Mouse (Mus musculus) mouse trophoblast stem cell (cell line): ENCODE data around the gene Acod1.

ENCODE experiments used
- in situ Hi-C, 2 experiments: fragments of 300-500 bp; cut with MseI, MboI; formaldehyde crosslinking; loops; 2 replicates in 1 of 2; 3 replicates in 1 of 2; pipeline ENCODE4 v1.15.1; 2025

Acod1 gene

DNA sequence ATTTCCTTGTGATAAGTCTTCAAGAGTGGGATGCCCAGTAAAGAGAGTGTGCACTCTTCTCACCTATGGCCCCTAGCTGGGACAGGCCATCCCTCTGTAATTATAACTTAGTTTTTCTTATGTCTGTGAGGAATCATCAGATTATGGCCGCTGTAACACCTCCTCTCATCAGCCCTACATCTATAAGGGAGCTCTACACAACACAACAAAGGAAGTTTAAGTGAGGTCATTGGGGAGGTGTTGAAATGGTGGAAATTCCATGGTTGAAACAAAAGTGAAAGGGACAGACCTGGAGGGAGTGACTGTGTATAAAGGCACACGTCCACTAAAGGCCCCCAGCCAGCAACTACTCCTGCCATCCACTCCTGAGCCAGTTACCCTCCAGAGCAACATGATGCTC, at the start of gene Acod1:
TSS of gene Acod1 (plus strand) at position 301 of the 400 bp plus-strand sequence.
- in situ Hi-C loops, result loop anchor here in 1 of 2 experiments (5.0 kb wide), 1 partner anchor 34 kb away; no protein-coding TSS in a partner anchor

DNA sequence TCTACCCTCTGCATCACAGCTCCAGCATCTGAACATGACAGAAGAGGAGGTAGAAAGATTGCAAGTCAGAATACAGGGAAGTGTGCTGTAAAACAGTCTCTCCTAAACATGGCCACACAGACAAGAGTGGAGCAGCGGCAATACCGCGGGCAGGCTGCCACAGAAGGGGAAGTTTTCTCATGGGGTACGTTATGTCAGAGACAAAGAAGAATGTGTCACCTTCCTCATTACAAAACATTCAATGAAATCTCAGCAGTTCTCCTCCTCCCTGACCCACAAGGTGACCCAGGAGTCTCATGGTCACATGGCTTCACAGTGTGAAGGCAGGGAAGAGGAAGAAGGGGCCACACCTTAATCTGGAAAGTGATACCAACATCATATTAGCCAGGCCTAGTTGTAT, 39.0 kb upstream of the Acod1 start:
- in situ Hi-C loops, result no loop called here

DNA sequence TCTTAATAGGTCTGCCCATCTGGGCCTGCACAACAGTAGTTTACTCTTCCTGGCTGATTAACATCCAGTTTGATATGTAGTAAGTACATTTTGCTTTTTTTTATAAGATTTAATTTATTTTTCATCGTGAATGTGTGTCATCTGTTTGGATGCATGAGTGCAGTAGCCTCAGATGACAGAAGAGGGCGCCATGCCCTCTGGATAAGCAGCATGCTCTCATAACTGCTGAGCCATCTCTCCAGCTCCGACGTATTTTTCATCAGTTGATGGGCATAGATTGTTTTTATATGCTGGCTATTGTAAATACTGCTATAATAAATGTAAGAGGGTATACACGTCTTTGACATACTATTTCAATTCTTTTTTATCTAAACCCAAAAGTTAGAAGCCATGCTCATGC, 35.0 kb upstream of the Acod1 start:
- in situ Hi-C loops, result loop anchor here (5.0 kb wide), 2 partner anchors 36 to 41 kb away; partner anchors contain the start of gene Acod1 (in 1 of the 2)

DNA sequence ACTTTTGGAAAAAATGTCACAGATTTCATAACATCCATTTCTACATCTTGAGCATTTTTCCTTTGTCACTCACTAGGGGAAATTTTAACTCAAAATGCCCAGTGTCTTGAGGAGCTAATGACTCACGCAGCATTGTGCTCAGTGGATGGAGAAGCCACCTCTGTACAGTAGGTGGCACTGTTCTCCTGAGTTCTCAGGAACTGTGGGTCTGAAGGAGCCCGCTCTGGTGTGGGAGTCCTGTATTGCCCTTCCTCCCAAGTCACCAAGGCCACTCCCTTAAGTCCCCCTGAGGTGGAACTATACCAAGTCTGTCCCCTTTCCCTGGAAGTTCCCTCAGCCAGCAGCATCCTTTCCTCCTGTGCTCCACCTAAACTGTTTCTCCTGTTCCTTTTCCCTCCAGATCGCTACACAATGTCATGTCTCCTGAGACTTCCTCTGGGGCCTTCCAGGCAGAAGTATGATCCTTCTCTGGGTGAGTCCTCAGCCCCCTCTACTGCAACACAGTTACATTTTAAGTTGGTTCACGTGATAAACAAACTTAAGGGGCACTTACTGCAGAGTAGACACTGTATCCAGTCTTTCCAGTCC, 34.1 kb upstream of the Acod1 start:
- in situ Hi-C loops, result loop anchor here (5.0 kb wide), 2 partner anchors 35 to 40 kb away; partner anchors contain the start of gene Acod1 (in 1 of the 2)

DNA sequence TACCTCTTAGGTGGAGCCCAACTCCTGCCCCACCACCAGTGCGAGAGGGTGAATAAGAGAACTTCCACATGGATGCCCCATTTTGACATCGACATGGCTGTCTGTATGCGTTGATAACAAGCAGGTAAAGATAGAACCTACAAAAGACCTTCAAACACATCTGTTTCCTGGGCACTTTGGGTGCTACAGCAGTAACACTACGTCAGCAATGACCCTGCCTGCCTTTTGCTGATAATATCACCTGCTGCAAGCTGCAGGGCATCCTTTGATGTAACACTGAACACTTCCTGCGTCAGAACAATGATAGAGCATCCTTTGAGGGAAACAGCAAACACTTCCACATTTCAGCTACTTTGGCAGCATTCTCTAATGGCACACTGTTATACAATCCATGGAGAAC, 29.8 kb upstream of the Acod1 start:
- in situ Hi-C loops, result no loop called here

DNA sequence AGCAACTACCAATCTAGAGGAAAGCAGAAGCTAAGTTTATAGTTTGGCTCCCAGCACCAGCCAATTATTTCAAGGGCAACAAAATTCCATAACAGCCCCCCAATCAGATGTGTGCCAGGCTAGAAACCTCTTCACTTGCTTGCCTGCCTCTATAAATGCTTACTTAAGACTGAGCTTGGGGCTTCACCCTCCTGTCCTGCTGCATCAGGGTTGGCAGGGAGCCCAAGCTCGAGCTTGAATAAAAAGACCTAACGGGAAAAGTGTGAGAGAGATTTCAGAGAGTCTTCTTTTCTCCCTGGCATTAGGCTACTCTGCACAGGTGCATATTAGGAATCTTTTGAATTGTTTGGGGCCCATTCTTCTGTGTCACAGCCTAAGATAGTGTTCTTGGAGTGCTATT, 26.7 kb upstream of the Acod1 start:
- in situ Hi-C loops, result no loop called here

DNA sequence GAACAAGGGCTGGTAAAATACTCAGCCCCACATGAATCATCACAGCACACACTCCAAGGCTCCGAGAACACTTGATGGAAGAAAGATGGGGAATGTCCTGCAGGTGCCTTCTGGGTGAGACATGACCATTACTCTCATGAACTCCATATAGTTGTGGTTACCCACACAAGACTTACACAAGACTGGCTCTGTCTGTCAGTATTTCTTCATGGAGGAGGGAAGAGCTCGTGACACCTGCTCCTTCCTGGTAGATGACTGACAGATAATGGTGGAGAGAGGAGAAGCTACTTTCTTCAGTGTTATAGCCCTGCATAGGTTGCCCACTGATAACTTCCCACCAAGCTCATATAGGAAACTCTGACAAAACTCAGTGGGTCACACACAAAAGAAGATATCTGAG, 17.6 kb upstream of the Acod1 start:
- in situ Hi-C loops, result no loop called here

DNA sequence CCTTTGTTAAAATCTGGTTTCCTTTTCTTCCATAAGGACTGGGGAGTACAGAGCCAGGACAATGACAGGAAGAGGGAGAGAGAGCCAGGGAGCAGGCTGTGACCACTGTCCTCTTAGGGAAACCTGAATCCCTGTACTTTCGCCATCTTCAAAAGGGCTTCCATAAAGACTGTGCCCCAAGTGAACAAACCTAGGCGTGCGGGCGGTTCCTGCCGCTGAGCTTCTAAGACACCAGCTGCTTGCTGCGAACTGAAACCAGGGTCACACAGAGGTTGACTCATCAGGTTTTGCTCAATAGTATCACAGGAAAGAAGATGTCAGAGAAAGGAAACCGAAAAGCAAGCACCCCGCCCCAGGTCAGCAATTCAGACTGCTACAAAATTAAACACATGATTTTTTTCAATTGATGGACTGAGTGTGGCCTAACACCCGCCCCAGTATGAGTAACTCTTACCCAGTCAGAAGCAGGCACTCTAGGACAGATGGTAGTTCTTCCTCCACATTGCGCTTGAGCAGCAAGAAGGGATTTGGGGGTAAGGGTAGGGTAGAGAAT, 13.4 kb upstream of the Acod1 start:
- in situ Hi-C loops, result no loop called here

DNA sequence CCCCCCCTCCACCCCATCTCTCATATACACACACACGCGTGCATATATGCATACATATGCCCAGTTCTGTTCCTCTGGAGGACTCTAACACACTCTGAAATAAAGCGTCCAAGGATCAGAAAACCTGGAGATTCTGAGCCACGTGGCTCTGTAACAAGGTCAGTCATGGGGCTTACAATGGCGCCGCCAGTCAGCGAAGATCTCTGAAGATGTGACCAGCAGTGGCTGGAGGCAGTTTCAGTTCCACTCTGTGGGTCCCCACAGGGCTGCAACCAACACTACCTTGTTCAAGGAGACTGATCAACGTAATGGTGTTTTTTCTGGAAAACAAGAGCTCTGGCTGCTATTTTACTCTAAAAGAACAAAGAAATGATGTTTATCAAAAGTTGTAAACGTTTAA, 12.7 kb upstream of the Acod1 start:
- in situ Hi-C loops, result no loop called here

DNA sequence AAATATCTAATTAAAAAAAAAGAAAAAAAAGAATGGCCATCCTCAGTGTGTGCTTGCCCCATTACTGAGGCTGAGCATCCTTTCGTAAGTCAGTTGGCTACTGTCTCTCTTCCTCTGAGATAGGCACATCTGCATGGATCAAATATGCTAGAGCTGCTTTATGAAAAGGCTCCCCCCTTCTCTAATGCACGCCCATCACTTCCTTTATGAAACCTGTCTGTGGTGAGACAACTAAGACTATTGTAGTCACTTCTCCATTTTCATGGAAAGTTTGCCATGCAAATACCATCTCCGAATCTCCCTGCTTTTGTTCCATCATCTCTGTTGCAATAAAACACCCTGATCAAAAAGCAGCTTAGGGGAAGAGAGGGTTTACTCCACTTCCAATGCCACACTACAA, 9.8 kb upstream of the Acod1 start:
- in situ Hi-C loops, result no loop called here

DNA sequence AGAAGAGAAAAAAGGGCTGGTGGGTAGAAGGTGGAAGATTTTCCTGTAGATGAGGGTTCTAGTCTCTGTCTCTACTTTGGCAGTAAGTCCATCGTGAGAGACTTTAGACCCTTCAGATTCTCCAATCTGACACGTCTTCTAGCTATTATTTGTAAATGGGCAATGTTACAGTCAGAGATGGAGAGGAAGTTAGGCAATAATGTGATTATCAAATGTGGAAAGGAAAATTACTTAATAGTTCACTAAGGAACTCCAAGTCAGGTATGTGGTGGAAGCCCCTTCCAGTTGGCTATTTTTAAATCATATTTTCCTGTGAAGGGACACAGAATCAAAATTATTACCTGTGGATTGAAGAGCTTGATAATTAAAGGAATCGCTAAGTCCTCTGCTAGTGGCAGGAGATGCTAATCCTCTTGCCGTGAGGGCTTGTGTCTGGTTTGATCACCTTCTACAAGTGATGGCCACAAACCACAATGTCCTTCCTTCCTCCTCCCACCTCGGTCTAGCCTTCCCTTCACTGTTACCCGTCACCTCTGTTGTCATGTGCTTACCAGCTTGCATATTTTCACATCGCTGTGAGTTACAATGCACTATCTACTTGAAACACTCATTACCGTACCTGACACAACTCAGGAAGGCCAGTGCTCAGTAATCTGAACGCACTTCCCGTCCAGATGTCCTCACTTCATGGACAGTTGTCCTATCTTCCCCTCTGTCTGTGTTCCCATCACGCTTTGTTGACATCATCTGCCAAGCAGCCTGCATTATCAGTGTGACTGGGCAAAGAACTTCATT, 1.7 kb downstream of the Acod1 start:
- in situ Hi-C loops, result loop anchor here in 1 of 2 experiments (5.0 kb wide), 1 partner anchor 36 kb away; no protein-coding TSS in a partner anchor

DNA sequence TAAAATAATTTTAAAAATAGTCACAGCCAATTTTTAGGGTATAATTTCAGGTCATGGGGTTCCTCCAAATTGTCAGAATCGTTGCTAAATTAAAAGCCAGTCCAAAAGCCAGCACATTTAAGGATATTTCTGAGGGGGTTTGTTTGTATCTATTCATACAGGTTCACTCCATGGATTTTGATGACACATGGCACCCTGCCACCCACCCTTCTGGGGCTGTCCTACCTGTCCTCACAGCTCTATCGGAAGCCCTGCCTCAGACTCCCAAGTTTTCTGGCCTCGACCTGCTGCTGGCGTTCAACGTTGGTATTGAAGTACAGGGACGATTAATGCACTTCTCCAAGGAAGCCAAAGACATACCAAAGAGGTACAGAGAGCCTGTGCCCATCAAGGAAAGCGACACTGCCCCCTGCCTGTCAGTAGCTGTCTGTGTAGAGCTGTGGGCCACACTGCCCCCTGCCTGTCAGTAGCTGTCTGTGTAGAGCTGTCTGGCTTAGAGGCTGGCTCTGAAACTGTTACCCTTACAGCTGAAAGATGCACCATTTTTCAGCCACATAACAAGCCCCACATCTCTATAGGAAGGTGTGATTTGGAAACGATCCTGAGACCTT, 4.5 kb downstream of the Acod1 start:
- in situ Hi-C loops, result loop anchor here in 1 of 2 experiments (5.0 kb wide), 1 partner anchor 39 kb away; no protein-coding TSS in a partner anchor

DNA sequence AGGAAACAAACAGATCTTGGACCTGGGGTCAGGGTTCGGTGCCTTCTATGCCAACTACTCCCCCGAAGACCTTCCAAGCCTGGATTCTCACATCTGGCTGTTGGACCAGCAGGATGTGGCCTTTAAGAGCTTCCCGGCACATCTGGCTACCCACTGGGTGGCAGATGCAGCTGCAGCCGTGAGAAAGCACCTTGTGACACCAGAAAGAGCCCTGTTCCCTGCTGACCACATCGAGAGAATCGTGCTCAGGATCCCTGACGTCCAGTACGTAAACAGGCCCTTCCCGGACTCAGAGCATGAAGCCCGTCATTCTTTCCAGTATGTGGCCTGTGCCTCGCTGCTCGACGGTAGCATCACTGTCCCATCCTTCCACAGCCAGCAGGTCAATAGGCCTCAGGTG, 8.0 kb downstream of the Acod1 start:
- in situ Hi-C loops, result loop anchor here in 1 of 2 experiments (5.0 kb wide), 1 partner anchor 42 kb away; no protein-coding TSS in a partner anchor

DNA sequence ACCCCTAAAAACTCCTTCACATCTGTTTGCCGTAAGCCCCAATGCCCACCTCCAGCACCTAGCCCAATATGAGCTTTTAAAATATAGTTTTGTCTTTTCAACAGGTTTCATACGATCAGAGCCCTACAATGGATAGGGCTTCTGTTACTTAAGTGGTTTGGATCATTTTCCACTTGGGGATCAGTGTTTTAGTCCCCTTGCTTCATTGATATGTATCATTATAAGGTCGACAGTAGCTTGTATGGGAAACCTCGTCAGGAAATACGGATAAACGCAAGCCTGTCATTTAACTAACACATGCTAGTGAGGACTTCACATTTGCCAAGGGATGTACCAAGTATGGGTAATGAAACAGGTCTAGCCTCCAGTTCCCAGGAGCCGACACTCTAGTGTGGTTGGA, 9.8 kb downstream of the Acod1 start:
- in situ Hi-C loops, result no loop called here

DNA sequence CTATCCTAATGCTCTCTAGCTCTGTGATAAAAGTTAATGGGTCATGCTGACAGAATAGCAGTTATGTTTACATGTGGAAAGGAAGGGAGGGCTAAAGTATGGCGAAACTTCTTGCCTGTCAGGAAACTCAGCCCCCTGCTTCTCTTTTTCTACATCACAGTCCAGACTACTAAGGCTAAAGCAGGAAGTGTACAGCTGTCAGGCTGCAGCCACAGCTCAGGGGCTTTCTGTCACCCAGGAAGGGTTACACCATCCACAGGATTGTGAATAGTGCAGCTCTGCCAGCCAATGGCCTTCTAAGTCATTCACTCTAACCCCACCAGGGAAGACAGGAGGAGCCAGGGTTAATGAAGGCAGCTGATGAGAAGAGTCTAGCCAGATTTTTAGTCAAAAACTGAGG, 12.2 kb downstream of the Acod1 start:
- in situ Hi-C loops, result no loop called here

DNA sequence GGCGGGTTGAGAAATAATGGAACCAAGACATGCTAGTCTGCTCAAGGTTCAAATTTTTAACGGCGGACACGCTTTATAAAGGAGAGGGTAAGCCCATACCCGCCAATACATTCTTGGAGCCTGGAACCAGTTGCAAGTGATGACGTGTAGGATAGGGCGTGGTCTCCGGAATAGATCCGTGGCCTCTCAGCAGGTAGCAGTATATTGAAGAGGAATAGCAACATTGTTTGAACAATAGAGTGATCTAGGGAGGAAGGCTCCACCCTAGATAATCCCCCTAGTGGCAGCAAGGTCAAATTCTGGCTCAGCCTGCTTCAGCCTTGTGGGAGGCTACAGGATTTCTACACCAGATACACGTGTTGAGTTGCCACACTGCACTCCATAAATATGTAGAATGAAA, 12.7 kb downstream of the Acod1 start:
- in situ Hi-C loops, result no loop called here

DNA sequence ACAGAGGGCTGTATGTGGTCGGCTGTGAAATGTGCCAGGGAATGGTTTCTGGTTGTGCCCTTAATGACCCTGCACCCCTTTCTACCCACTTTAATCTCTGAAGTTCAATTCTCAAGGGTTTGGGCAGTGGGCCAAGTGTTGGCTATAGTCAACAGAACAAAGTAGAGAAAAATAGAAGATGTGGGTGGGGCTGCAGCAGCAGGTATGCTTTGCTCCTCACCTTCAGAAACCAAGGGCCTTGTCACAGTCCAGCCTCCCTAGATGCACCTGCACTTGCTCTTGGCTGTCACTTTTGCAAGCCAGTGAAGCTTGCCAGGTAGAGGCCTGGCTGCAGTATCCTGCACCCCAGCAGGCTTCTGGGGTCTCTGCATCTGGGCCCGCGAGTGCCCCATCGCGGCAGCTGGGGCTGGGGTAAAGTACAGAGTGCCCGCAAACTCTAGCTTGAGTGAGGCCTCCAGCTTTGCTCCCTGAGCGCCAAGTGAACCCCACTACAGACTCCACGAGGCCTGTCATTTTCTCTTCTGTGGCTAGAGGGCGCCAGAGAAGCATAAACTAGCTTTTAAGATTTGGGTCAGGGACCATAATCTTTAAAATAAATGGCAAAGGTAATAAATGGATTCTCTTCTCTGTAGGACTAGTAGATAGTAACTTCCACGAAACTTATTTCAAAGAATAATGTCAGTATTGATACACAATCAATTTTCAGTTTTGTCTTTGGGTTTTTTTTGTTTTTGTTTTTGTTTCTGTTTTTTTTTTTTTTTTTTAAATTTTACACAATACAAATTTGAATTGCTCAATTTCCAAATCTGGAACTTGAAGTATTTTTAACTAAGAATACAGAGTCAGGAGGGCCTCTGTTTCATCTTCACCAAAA, 18.8 kb downstream of the Acod1 start:
- in situ Hi-C loops, result no loop called here

DNA sequence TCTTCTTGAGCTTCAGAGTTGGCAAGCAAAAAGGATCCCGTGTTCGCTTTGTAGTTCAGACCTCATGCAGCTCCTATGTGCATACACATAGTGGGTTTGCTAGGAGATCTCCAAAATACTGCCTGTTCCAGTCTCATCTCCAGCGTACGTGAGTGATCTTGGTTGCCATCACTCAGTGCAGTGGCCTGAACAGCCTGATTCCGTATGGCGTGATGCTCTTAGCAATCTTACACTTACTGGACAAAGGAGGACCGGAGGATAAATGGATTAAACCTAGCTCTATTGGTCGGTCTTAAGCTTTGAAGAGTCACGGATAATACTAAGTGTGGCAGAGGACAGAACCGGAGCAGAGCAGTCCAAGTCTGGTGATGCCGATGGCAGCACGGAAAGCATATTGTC, 22.7 kb downstream of the Acod1 start:
- in situ Hi-C loops, result no loop called here

DNA sequence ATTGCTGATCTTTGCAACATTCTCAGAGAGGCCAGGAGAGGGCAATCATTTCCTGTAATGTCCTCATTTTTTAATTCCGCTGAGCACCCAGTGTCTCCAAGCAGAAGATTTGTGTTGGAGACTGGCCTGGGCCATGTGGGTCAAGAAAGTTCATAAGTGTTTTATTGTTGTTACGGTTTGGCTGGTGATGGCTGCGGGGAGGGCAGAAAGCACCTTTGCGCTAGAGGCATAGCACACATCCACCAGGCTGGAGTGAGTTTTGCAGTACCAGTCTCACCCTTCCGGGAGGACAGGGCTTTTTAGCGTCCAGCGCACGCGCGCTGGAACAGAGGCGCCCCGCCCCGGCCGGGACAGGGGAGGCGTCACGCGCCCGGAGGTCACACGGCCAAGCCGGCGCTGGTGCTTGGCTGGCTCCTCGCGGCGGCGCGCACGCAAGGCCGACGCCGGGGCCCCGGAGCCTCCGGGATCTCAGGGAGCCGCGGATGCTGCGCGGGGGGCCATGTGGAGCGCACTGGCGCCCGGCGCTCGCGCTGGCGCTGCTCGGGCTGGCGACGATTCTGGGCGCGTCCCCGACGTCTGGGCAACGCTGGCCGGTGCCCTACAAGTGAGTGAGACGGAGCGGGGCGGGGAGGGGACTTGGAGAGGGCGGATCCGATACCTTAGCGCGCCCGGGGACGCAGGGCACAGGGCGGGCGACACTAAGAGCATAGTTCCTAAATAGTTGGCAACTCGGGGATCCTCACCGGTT, 23.3 kb downstream of the Acod1 start, which contains the start of gene Cln5:
TSS of gene Cln5 (plus strand) at position 353 of the 748 bp plus-strand sequence.
- in situ Hi-C loops, result no loop called here

DNA sequence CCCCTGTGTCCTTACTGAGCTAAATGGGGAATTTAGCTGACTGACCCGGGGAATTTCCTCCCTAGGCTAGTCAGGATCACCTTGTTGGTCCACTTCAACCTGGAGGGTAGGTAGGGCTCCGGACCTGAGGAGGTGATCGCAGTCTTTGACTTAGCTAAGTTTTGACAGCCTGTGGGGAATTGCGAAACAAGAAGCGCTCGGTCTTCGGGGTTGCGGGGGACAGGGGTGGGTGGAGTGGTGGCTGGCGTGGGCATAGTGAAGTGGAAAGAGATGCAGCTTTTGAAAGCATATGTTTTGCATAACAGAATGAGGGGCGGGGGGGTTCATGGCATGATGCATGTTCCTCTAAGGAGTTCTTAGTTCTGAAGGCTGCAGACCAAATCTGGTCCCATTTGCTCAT, 24.0 kb downstream of the Acod1 start:
- in situ Hi-C loops, result no loop called here
